Mouse (Mus musculus): Measurements from ENCODE around the gene Sphk1. TPM values are rescaled to one million over a fixed set of nuclear protein-coding genes. Genes with fewer than 3 reads are reported as not detected.

Sphk1 gene
- polyA plus RNA-seq, 1 experiment from 2014 or later, result 2.2 TPM

DNA sequence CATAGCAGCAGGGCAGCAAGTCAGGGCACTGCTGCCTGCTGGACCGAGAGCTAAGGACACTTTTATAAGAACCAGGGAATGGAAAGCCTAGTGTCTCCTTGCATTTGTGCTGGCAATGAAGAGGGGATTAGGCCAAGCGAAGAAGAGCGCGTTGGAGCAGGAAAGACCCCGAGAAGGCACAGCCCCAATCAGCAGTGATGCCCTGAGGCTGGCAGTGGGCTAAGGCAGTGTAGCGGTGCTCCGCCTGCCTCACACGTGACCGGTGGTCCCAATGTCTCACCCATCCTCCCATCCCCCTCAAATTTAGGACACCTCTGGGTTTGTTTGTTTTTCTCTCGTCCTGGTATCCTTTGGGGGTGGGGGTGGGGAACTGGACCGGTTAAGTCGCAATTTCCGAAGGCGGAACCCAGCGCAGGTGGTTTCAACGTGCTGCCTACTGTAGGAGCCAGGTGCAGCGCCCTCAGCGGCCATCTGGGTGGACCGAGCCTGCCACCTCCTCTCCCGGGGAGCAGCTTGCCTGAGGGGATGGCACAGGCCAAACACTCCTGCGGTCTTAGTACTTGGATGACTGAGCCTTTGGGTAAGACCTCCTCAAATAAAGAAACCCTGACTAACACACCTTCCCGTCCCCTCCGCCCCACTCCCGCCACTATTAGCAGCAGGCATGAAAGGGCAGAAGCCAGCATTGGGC lies 15.2 kb upstream of the Sphk1 start:
- Histone ChIP-seq H3K27ac (ENCODE audit: low read depth, low read length) (no peak overlapping the region), H3K4me1 (ENCODE audit: control insufficient read depth, insufficient read depth, low read length) (no peaks in the 10 kb centered on the region), H3K9me3 (replicated peaks; ENCODE audit: control insufficient read depth, low read length) (no peaks in the 10 kb centered on the region), H3K4me2 (ENCODE audit: low read length) (peak overlapping the region; percentile 33), H3K27me3 (replicated peaks; ENCODE audit: control insufficient read depth, insufficient read depth, low read length) (no peaks in the 10 kb centered on the region), H3K9ac (ENCODE audit: low read length) (no peak overlapping the region), H3K4me3 (ENCODE audit: low read depth, low read length) (no peak overlapping the region), H3K36me3 (ENCODE audit: control insufficient read depth, insufficient read depth, low read length) (no peaks in the 10 kb centered on the region)
- no peak for ATAC-seq
- WGBS, result 12% methylated on average over 24 of the region's 24 CpGs
- no peak for DNase-seq (ENCODE audit: low spot score)

- Histone ChIP-seq H3K4me1 (ENCODE audit: control insufficient read depth, insufficient read depth, low read length) (peaks cover 4% of the 10 kb centered on the region; the same call in 1 of the 2 replicates), H3K9ac (ENCODE audit: low read length) (no peak overlapping the region)
- DNase-seq (ENCODE audit: low spot score), result no peak
These were observed 12.2 kb upstream of the Sphk1 start for GRCm38 (mm10) chr11:116518482-116518881.

GRCm38 (mm10) chr11:116521143-116521542 lies 9.6 kb upstream of the Sphk1 start:
- Histone ChIP-seq H3K27ac (ENCODE audit: low read depth, low read length) (no peak overlapping the region), H3K27me3 (replicated peaks; ENCODE audit: control insufficient read depth, insufficient read depth, low read length) (no peaks in the 10 kb centered on the region), H3K9me3 (replicated peaks; ENCODE audit: control insufficient read depth, low read length) (no peaks in the 10 kb centered on the region), H3K4me1 (ENCODE audit: control insufficient read depth, insufficient read depth, low read length) (peaks cover 4% of the 10 kb centered on the region; the same call in 1 of the 2 replicates), H3K4me2 (ENCODE audit: low read length) (no peak overlapping the region), H3K4me3 (ENCODE audit: low read depth, low read length) (no peak overlapping the region), H3K36me3 (ENCODE audit: control insufficient read depth, insufficient read depth, low read length) (no peaks in the 10 kb centered on the region), H3K9ac (ENCODE audit: low read length) (no peak overlapping the region)
- WGBS, result 68% methylated on average over 3 of the region's 3 CpGs
- no peak for DNase-seq (ENCODE audit: low spot score)
- ATAC-seq, result no peak

More at GRCm38 (mm10) chr11:116518482-116518881, 12.2 kb upstream of the Sphk1 start:
- Histone ChIP-seq H3K27me3 (replicated peaks; ENCODE audit: control insufficient read depth, insufficient read depth, low read length) (no peaks in the 10 kb centered on the region), H3K36me3 (ENCODE audit: control insufficient read depth, insufficient read depth, low read length) (no peaks in the 10 kb centered on the region), H3K9me3 (replicated peaks; ENCODE audit: control insufficient read depth, low read length) (no peaks in the 10 kb centered on the region), H3K4me2 (ENCODE audit: low read length) (no peak overlapping the region), H3K27ac (ENCODE audit: low read depth, low read length) (no peak overlapping the region), H3K4me3 (ENCODE audit: low read depth, low read length) (no peak overlapping the region)
- WGBS, result 82% methylated on average over 8 of the region's 8 CpGs
- ATAC-seq, result no peak

GRCm38 (mm10) chr11:116522046-116522445 lies 8.7 kb upstream of the Sphk1 start:
- no peak overlapping the region for H3K27ac ChIP-seq (ENCODE audit: low read depth, low read length)
- ATAC-seq (no peak), DNase-seq (ENCODE audit: low spot score) (no peak)
- no peaks in the 10 kb centered on the region for H3K36me3 ChIP-seq (ENCODE audit: control insufficient read depth, insufficient read depth, low read length)
- no peak overlapping the region for H3K4me2 ChIP-seq (ENCODE audit: low read length)
- peaks cover 4% of the 10 kb centered on the region; the same call in 1 of the 2 replicates for H3K4me1 ChIP-seq (ENCODE audit: control insufficient read depth, insufficient read depth, low read length)
- no peak overlapping the region for H3K9ac ChIP-seq (ENCODE audit: low read length)
- no peak overlapping the region for H3K4me3 ChIP-seq (ENCODE audit: low read depth, low read length)
- H3K9me3 ChIP-seq (replicated peaks; ENCODE audit: control insufficient read depth, low read length), result no peaks in the 10 kb centered on the region
- H3K27me3 ChIP-seq (replicated peaks; ENCODE audit: control insufficient read depth, insufficient read depth, low read length), result no peaks in the 10 kb centered on the region
- 81% methylated on average over 3 of the region's 3 CpGs for WGBS

DNA sequence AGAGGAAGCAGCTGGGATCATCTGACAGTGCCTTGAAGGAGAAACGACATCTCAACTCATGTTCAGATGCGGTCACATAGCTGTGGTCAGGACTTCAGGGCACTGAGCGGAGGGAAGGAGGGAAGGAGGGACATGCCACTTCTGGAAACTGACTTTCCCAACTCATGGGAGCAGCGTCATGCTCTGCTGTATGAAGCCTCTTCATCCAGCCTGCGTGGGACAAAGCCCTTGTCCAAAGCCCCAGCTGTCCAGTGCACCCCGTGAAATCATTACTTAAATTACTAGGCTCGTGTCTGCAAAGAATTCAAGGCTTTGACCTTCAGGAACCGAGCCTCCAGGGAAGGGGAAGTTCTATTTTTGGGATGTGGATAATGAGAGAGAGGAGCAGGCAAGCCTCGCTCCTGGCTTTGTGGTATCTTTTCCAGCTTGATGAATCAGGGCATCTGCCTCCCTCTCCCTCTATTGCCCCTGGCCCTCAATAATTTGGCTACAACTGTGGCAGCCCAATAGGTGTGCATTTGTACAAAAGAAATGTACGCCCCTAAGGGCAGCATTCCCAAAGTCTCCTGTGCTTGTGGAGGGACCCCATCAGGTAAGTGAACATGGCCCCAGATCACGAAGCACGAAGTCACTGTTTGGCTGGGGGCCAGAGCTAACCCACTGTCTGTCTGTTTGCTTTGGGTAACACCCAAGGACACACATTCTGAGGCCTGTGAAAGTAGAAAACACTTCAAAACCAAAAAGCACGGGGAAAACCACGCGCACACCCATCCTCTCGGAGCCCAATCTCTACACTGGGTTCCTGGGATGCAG lies 7.6 kb upstream of the Sphk1 start:
- Histone ChIP-seq H3K4me1 (ENCODE audit: control insufficient read depth, insufficient read depth, low read length) (peaks cover 4% of the 10 kb centered on the region; the same call in 1 of the 2 replicates), H3K4me3 (ENCODE audit: low read depth, low read length) (no peak overlapping the region), H3K27ac (ENCODE audit: low read depth, low read length) (no peak overlapping the region), H3K36me3 (ENCODE audit: control insufficient read depth, insufficient read depth, low read length) (no peaks in the 10 kb centered on the region), H3K4me2 (ENCODE audit: low read length) (no peak overlapping the region), H3K27me3 (replicated peaks; ENCODE audit: control insufficient read depth, insufficient read depth, low read length) (no peaks in the 10 kb centered on the region), H3K9ac (ENCODE audit: low read length) (no peak overlapping the region), H3K9me3 (replicated peaks; ENCODE audit: control insufficient read depth, low read length) (no peaks in the 10 kb centered on the region)
- 59% methylated on average over 16 of the region's 16 CpGs for WGBS
- ATAC-seq (no peak), DNase-seq (ENCODE audit: low spot score) (no peak)

GRCm38 (mm10) chr11:116523699-116524189 lies 7.0 kb upstream of the Sphk1 start:
- DNase-seq (ENCODE audit: low spot score) (peak; percentile 47), ATAC-seq (no peak)
- Histone ChIP-seq H3K4me2 (ENCODE audit: low read length) (no peak overlapping the region), H3K4me1 (ENCODE audit: control insufficient read depth, insufficient read depth, low read length) (peaks cover 4% of the 10 kb centered on the region; the same call in 1 of the 2 replicates), H3K4me3 (ENCODE audit: low read depth, low read length) (no peak overlapping the region), H3K9ac (ENCODE audit: low read length) (no peak overlapping the region), H3K27me3 (replicated peaks; ENCODE audit: control insufficient read depth, insufficient read depth, low read length) (no peaks in the 10 kb centered on the region), H3K9me3 (replicated peaks; ENCODE audit: control insufficient read depth, low read length) (no peaks in the 10 kb centered on the region), H3K36me3 (ENCODE audit: control insufficient read depth, insufficient read depth, low read length) (no peaks in the 10 kb centered on the region), H3K27ac (ENCODE audit: low read depth, low read length) (no peak overlapping the region)
- WGBS, result 38% methylated on average over 5 of the region's 5 CpGs

- Histone ChIP-seq H3K9ac (ENCODE audit: low read length) (no peak overlapping the region), H3K4me2 (ENCODE audit: low read length) (no peak overlapping the region), H3K9me3 (replicated peaks; ENCODE audit: control insufficient read depth, low read length) (no peaks in the 10 kb centered on the region), H3K4me1 (ENCODE audit: control insufficient read depth, insufficient read depth, low read length) (peaks cover 28% of the 10 kb centered on the region), H3K27ac (ENCODE audit: low read depth, low read length) (no peak overlapping the region), H3K27me3 (replicated peaks; ENCODE audit: control insufficient read depth, insufficient read depth, low read length) (peaks cover 27% of the 10 kb centered on the region), H3K36me3 (ENCODE audit: control insufficient read depth, insufficient read depth, low read length) (no peaks in the 10 kb centered on the region), H3K4me3 (ENCODE audit: low read depth, low read length) (no peak overlapping the region)
- ATAC-seq, result no peak
- WGBS, result 64% methylated on average over 8 of the region's 8 CpGs
- no peak for DNase-seq (ENCODE audit: low spot score)
These were observed 1.9 kb upstream of the Sphk1 start for GRCm38 (mm10) chr11:116528636-116529320.

- Histone ChIP-seq H3K4me1 (ENCODE audit: control insufficient read depth, insufficient read depth, low read length) (peaks cover 31% of the 10 kb centered on the region), H3K9me3 (replicated peaks; ENCODE audit: control insufficient read depth, low read length) (no peaks in the 10 kb centered on the region), H3K9ac (ENCODE audit: low read length) (peak overlapping the region; percentile 32; the same call in 1 of the 2 replicates), H3K36me3 (ENCODE audit: control insufficient read depth, insufficient read depth, low read length) (peaks cover 4% of the 10 kb centered on the region; the same call in 1 of the 2 replicates), H3K27ac (ENCODE audit: low read depth, low read length) (no peak overlapping the region), H3K4me3 (ENCODE audit: low read depth, low read length) (peak overlapping the region; percentile 39), H3K4me2 (ENCODE audit: low read length) (peak overlapping the region; percentile 92), H3K27me3 (replicated peaks; ENCODE audit: control insufficient read depth, insufficient read depth, low read length) (peaks cover 40% of the 10 kb centered on the region)
- DNase-seq (ENCODE audit: low spot score) (no peak), ATAC-seq (no peak)
- WGBS, result 4% methylated on average over 48 of the region's 48 CpGs
These were observed 856 bp downstream of the Sphk1 start for GRCm38 (mm10) chr11:116531371-116532191.
